Mouse (Mus musculus): ENCODE measurements around the gene Cacng8. TPM values are rescaled to one million over a fixed set of nuclear protein-coding genes. Genes with fewer than 3 reads are reported as not detected.

Gene Cacng8
- total and polyA plus RNA-seq, 3 experiments = 5.6 to 9.2 TPM; not detected in 1

GRCm38 (mm10) chr7:3412036-3412435 is 21.6 kb downstream of the Cacng8 start (continued):
- TF ChIP-seq ZC3H11A (IDR thresholded peaks at IDR 0.05; ENCODE audit: low read depth, low read length) (no peak), NRF1 (IDR thresholded peaks at IDR 0.05; ENCODE audit: insufficient read depth, low read depth, low read length, poor library complexity, severe bottlenecking) (no peak), CHD1 (IDR thresholded peaks at IDR 0.05; ENCODE audit: low read depth, low read length) (no peak), MAX (IDR thresholded peaks at IDR 0.05; ENCODE audit: low read length) (peak; percentile 67), ELF1 (IDR thresholded peaks at IDR 0.05; ENCODE audit: low read depth, low read length) (no peak), CHD2 (IDR thresholded peaks at IDR 0.05; ENCODE audit: low read length) (no peak), TAL1 (IDR thresholded peaks at IDR 0.05; ENCODE audit: low read length) (no peak), MAFK (IDR thresholded peaks at IDR 0.05; ENCODE audit: borderline replicate concordance, low read depth, low read length) (no peak), POLR2AphosphoS2 (IDR thresholded peaks at IDR 0.05; ENCODE audit: low read length) (no peak), CTCF (IDR thresholded peaks at IDR 0.05 in 2 of 3, conservative IDR thresholded peaks at IDR 0.05 in 1 of 3; ENCODE audit: control insufficient read depth in 1 of 3, insufficient read depth in 1 of 3, low read depth in 2 of 3, low read length in 3 of 3, poor library complexity in 1 of 3, severe bottlenecking in 1 of 3) (peak; percentile 27 to 66 (median 58); a peak in 5 of 6 replicates), USF1 (IDR thresholded peaks at IDR 0.05; ENCODE audit: low read depth, low read length) (peak; percentile 61), GABPA (IDR thresholded peaks at IDR 0.05; ENCODE audit: low read depth, low read length) (no peak), HCFC1 (IDR thresholded peaks at IDR 0.05; ENCODE audit: low read depth, low read length) (no peak), RCOR1 (IDR thresholded peaks at IDR 0.05; ENCODE audit: low read depth, low read length) (no peak), SIN3A (IDR thresholded peaks at IDR 0.05; ENCODE audit: low read length) (peak; percentile 39), EP300 (IDR thresholded peaks at IDR 0.05; ENCODE audit: low read depth in 1 of 2, low read length in 2 of 2) (no peak), GATA1 (IDR thresholded peaks at IDR 0.05; ENCODE audit: low read depth, low read length) (no peak), USF2 (IDR thresholded peaks at IDR 0.05; ENCODE audit: borderline replicate concordance in 1 of 2, insufficient read depth in 1 of 2, low read depth in 1 of 2, low read length in 2 of 2) (no peak), MXI1 (IDR thresholded peaks at IDR 0.05; ENCODE audit: low read depth, low read length) (no peak; the same call in 1 of the 2 replicates), E2F4 (IDR thresholded peaks at IDR 0.05; ENCODE audit: borderline replicate concordance, low read depth, low read length) (no peak), POLR2AphosphoS5 (IDR thresholded peaks at IDR 0.05; ENCODE audit: borderline replicate concordance, low read depth, low read length) (no peak)

- DNase-seq (ENCODE audit: low read depth, low spot score) = no peak
- no peak overlapping the region for H3K4me3 ChIP-seq (ENCODE audit: control insufficient read depth in 1 of 2, insufficient read depth in 1 of 2, low read depth in 2 of 2, low read length in 2 of 2)
- no peak for TF ChIP-seq USF2 (IDR thresholded peaks at IDR 0.05; ENCODE audit: borderline replicate concordance in 1 of 2, insufficient read depth in 1 of 2, low read depth in 1 of 2, low read length in 2 of 2)
- TF ChIP-seq MYC (IDR thresholded peaks at IDR 0.05; ENCODE audit: low read depth, low read length) = no peak
- TF ChIP-seq JUND (IDR thresholded peaks at IDR 0.05; ENCODE audit: low read depth, low read length) = no peak
- no peak for TF ChIP-seq HCFC1 (IDR thresholded peaks at IDR 0.05; ENCODE audit: low read depth, low read length)
- no peak for TF ChIP-seq TBP (IDR thresholded peaks at IDR 0.05; ENCODE audit: low read depth, low read length)
- no peak for TF ChIP-seq RAD21 (IDR thresholded peaks at IDR 0.05; ENCODE audit: low read depth, low read length)
- TF ChIP-seq GABPA (IDR thresholded peaks at IDR 0.05; ENCODE audit: low read depth, low read length) = no peak
- TF ChIP-seq NRF1 (IDR thresholded peaks at IDR 0.05; ENCODE audit: insufficient read depth, low read depth, low read length, poor library complexity, severe bottlenecking) = no peak
- no peak for TF ChIP-seq MAFK (IDR thresholded peaks at IDR 0.05; ENCODE audit: borderline replicate concordance, low read depth, low read length)
- TF ChIP-seq ZKSCAN1 (IDR thresholded peaks at IDR 0.05; ENCODE audit: low read depth, low read length) = no peak
- no peak for TF ChIP-seq CHD2 (IDR thresholded peaks at IDR 0.05; ENCODE audit: low read length)
- TF ChIP-seq TAL1 (IDR thresholded peaks at IDR 0.05; ENCODE audit: low read length) = no peak
- no peak for TF ChIP-seq EP300 (IDR thresholded peaks at IDR 0.05; ENCODE audit: low read depth in 1 of 2, low read length in 2 of 2)
- TF ChIP-seq POLR2AphosphoS2 (IDR thresholded peaks at IDR 0.05; ENCODE audit: low read length) = no peak
- TF ChIP-seq ZNF384 (IDR thresholded peaks at IDR 0.05; ENCODE audit: low read depth, low read length) = no peak
- TF ChIP-seq POLR2A (IDR thresholded peaks at IDR 0.05; ENCODE audit: control insufficient read depth in 1 of 2, insufficient read depth in 1 of 2, low read depth in 1 of 2, low read length in 2 of 2, poor library complexity in 1 of 2) = no peak
- TF ChIP-seq SMC3 (IDR thresholded peaks at IDR 0.05; ENCODE audit: low read depth, low read length) = no peak
- no peak for TF ChIP-seq E2F4 (IDR thresholded peaks at IDR 0.05; ENCODE audit: borderline replicate concordance, low read depth, low read length)
These were observed 24.4 kb downstream of the Cacng8 start for GRCm38 (mm10) chr7:3414888-3415287.

More at GRCm38 (mm10) chr7:3414888-3415287, 24.4 kb downstream of the Cacng8 start:
- H3K9ac ChIP-seq (ENCODE audit: control insufficient read depth, low read depth, low read length, poor library complexity, severe bottlenecking) = no peak overlapping the region
- H3K27me3 ChIP-seq (ENCODE audit: control insufficient read depth in 1 of 2, insufficient read depth in 2 of 2, low read length in 2 of 2) = no peaks in the 10 kb centered on the region
- H3K4me1 ChIP-seq (ENCODE audit: control insufficient read depth in 1 of 2, insufficient read depth in 2 of 2, low read length in 2 of 2) = peaks cover 0 to 9% of the 10 kb centered on the region in 2 experiments; a peak in 3 of 4 replicates
- peaks cover 0 to 3% of the 10 kb centered on the region in 2 experiments; a peak in 1 of 4 replicates for H3K36me3 ChIP-seq (ENCODE audit: control insufficient read depth in 1 of 2, insufficient read depth in 2 of 2, low read length in 2 of 2)
- no peaks in the 10 kb centered on the region for H3K9me3 ChIP-seq (replicated peaks; ENCODE audit: insufficient read depth, low read length)
- H3K79me2 ChIP-seq (ENCODE audit: control insufficient read depth, insufficient read depth, low read length, poor library complexity) = peaks cover 10% of the 10 kb centered on the region
- no peak overlapping the region for H3K27ac ChIP-seq (ENCODE audit: control insufficient read depth, low read depth, low read length)

Data from MEL (cell line).